Mouse (Mus musculus) thymus, adult 2 months (tissue): ENCODE measurements around the gene Vmn2r112. TPM values are rescaled to one million over a fixed set of nuclear protein-coding genes. Genes with fewer than 3 reads are reported as not detected.
"Not testable (repeated sequence)": the region's sequence is repeated elsewhere in the genome, so short reads cannot be mapped to it uniquely, and the experiment has no call there.

Source experiments
- DNase-seq: peaks from one replicate; pipeline ENCODE4 v3.0.0; 2021
- H3K27ac ChIP-seq: fragments of 200-500 bp; 2 replicates; pipeline ENCODE4 v1.5.1; 2012; ENCODE audit warnings: low read length, control low read depth; ENCODE audit not compliant: control insufficient read depth, insufficient read depth
- H3K27me3 ChIP-seq: fragments of 200-500 bp; 2 replicates; pipeline ENCODE4 v1.6.1; 2012; ENCODE audit warnings: mild to moderate bottlenecking, low read length, moderate library complexity, mixed read lengths; ENCODE audit not compliant: control insufficient read depth, insufficient read depth
- H3K36me3 ChIP-seq: fragments of 200-500 bp; 2 replicates; pipeline ENCODE4 v1.6.1; 2012; ENCODE audit warnings: mild to moderate bottlenecking, low read length, moderate library complexity; ENCODE audit not compliant: control insufficient read depth, insufficient read depth
- H3K4me1 ChIP-seq: fragments of 200-500 bp; replicated peaks from 2 replicates; pipeline ENCODE4 v1.6.1; 2012; ENCODE audit warnings: low read length; ENCODE audit not compliant: control insufficient read depth, insufficient read depth
- H3K4me3 ChIP-seq: fragments of 200-500 bp; 2 replicates; pipeline ENCODE4 v1.5.1; 2012; ENCODE audit warnings: mild to moderate bottlenecking, low read length, control low read depth, moderate library complexity; ENCODE audit not compliant: control insufficient read depth, insufficient read depth
- CTCF ChIP-seq: fragments of 200-500 bp; IDR thresholded peaks from 2 replicates; pipeline ENCODE4 v1.5.1; 2012; ENCODE audit warnings: mild to moderate bottlenecking, control low read depth, low read length, moderate library complexity, borderline replicate concordance; ENCODE audit not compliant: control insufficient read depth, poor library complexity, insufficient read depth; ENCODE audit errors: extremely low read depth
- POLR2A ChIP-seq: fragments of 200-500 bp; IDR thresholded peaks from 2 replicates; pipeline ENCODE4 v1.6.1; 2012; ENCODE audit warnings: mild to moderate bottlenecking, low read length, control low read depth, moderate library complexity; ENCODE audit not compliant: control insufficient read depth, poor library complexity, insufficient read depth; ENCODE audit errors: extremely low read depth
- WGBS: fragments of 180-500 bp; shearing (Covaris S2); methylation state at CpG from one replicate; pipeline ENCODE4 v1.1.7; 2018; 5-methylcytosine and 5-hydroxymethylcytosine counted together
- polyA plus RNA-seq: library from polyadenylated mRNA; depleted of rRNA; stranded (reverse); fragments of >200 nt; gene quantifications from 2 replicates; pipeline ENCODE4 v1.2.3, GENCODE M21; 2012; rRNA removed

Gene Vmn2r112
- not detected in 2 replicates for polyA plus RNA-seq

DNA sequence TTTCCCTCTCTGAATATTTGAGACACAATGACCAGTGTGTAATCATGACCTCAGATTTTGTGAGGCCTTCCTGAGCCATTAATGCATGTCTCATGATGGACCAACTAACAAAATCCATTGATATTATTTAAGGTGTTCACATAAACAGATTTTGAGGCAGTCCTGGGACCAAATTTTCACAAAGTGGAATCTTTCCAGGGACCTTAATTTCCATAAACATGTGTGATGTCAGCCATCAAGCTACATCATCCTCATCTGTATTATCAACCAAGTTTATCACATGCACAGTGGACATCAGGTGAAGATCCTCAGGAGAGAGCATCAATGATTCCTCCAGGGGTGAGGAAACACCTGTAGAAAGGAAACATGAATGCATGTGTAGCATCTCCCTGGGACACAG, at the start of gene Vmn2r112:
Vmn2r112 (plus strand) TSS at position 301 of the 400 bp plus-strand sequence.
- not testable (repeated sequence) for H3K4me3 ChIP-seq, H3K4me1 ChIP-seq, DNase-seq, H3K36me3 ChIP-seq, H3K27me3 ChIP-seq, H3K27ac ChIP-seq

DNA sequence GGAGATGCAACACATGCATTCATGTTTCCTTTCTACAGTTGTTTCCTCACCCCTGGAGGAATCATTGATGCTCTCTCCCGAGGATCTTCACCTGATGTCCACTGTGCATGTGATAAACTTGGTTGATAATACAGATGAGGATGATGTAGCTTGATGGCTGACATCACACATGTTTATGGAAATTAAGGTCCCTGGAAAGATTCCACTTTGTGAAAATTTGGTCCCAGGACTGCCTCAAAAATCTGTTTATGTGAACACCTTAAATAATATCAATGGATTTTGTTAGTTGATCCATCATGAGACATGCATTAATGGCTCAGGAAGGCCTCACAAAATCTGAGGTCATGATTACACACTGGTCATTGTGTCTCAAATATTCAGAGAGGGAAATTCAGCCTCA, 27.4 kb upstream of the Vmn2r112 start, which contains the start of gene Vmn2r111:
Vmn2r111 (minus strand) TSS at position 101 of the 400 bp plus-strand sequence.
- not testable (repeated sequence) for H3K36me3 ChIP-seq, H3K27ac ChIP-seq, H3K27me3 ChIP-seq, H3K4me3 ChIP-seq, H3K4me1 ChIP-seq, DNase-seq
- 50% methylated on average over 1 of the region's 1 CpGs for WGBS

DNA sequence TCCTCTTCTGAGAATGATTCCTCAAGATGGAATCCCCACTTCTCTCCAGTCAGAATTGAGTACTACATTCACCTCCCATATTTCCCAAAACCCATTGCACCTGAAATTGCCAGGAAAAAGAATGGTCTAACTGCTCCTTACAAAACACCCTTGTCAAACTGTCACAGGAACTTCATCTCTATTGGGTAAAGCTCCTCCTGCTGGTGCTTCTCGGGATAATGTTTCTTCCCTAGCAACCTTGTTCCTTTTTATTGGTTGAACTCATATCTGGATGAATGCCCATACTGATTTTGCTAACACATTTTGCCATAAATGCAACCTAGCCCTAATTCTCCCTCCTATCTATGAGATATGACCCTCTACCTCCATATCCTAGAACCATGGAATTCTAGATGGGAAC, 29.9 kb downstream of the Vmn2r112 start:
- H3K4me3 ChIP-seq, result no peak overlapping the region
- H3K4me1 ChIP-seq, result no peaks in the 10 kb centered on the region
- DNase-seq, result no peak
- no peaks in the 10 kb centered on the region for H3K36me3 ChIP-seq
- no peak overlapping the region for H3K27ac ChIP-seq
- no peaks in the 10 kb centered on the region for H3K27me3 ChIP-seq
- TF ChIP-seq CTCF (no peak), POLR2A (no peak)
- 76% methylated on average over 1 of the region's 1 CpGs for WGBS

Other genes with a start within 250 kb of the Vmn2r112 start
- 6.3 and 6.6 TPM in 2 replicates for gene Zfp944, start 239.6 kb upstream of the Vmn2r112 start, polyA plus RNA-seq
- 1.8 TPM in 2 replicates for gene Zfp758, start 239.5 kb upstream of the Vmn2r112 start, polyA plus RNA-seq
- 0.92 and 1.7 TPM in 2 replicates for gene Zfp946, start 176.7 kb upstream of the Vmn2r112 start, polyA plus RNA-seq
- not detected in 2 replicates for gene Vmn2r111, start 27.5 kb upstream of the Vmn2r112 start, polyA plus RNA-seq